Mouse (Mus musculus): ENCODE measurements around the gene Zbp1. TPM values are rescaled to one million over a fixed set of nuclear protein-coding genes. Genes with fewer than 3 reads are reported as not detected.
A peak's percentile ranks its signal among the peaks of the same experiment; 100 is the strongest.

Gene Zbp1
- polyA plus RNA-seq, 1 experiment from 2014 or later, result not detected

GRCm38 (mm10) chr2:173164358-173164757 is 54.4 kb downstream of the Zbp1 start:
- 58% methylated on average over 2 of the region's 2 CpGs for WGBS
- Histone ChIP-seq H3K9ac (ENCODE audit: low read depth, low read length) (no peak overlapping the region), H3K27ac (ENCODE audit: low read depth, low read length) (no peak overlapping the region), H3K27me3 (ENCODE audit: control insufficient read depth, insufficient read depth, low read length) (peaks cover 27% of the 10 kb centered on the region), H3K4me1 (ENCODE audit: control insufficient read depth, insufficient read depth, low read length) (peaks cover 4% of the 10 kb centered on the region; the same call in 1 of the 2 replicates), H3K4me2 (replicated peaks; ENCODE audit: low read depth, low read length) (no peak overlapping the region), H3K4me3 (ENCODE audit: low read length) (no peak overlapping the region), H3K36me3 (ENCODE audit: control insufficient read depth, insufficient read depth, low read length) (no peaks in the 10 kb centered on the region), H3K9me3 (ENCODE audit: control insufficient read depth, low read length) (no peaks in the 10 kb centered on the region)
- ATAC-seq (ENCODE audit: low FRiP score, low TSS enrichment), result no peak

DNA sequence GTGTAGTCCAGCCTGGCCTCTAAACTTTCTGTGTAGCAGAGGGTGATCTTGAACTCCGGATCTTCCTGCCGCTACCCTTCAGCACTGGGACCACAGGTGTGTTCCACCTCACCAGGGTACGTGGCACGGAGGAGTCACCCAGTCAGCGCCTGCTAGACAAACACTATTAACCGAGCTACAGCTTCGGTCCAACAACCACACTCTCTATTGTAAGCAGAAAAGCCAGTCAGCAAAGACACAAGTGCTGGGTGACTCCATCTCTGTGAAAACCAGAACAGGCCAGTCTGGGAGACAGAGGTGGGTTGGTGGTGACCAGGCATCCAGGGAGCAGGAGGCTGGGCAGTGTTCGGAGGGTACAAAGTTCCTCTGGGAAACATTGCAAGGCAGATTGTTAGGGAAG is 55.3 kb downstream of the Zbp1 start:
- no peak for ATAC-seq (ENCODE audit: low FRiP score, low TSS enrichment)
- H3K36me3 ChIP-seq (ENCODE audit: control insufficient read depth, insufficient read depth, low read length), result no peaks in the 10 kb centered on the region
- no peak overlapping the region for H3K9ac ChIP-seq (ENCODE audit: low read depth, low read length)
- H3K9me3 ChIP-seq (ENCODE audit: control insufficient read depth, low read length), result no peaks in the 10 kb centered on the region
- WGBS, result 67% methylated on average over 8 of the region's 8 CpGs
- no peak overlapping the region for H3K4me2 ChIP-seq (replicated peaks; ENCODE audit: low read depth, low read length)
- H3K27ac ChIP-seq (ENCODE audit: low read depth, low read length), result no peak overlapping the region
- no peak overlapping the region for H3K4me3 ChIP-seq (ENCODE audit: low read length)
- H3K4me1 ChIP-seq (ENCODE audit: control insufficient read depth, insufficient read depth, low read length), result peaks cover 5% of the 10 kb centered on the region; the same call in 1 of the 2 replicates
- peaks cover 18% of the 10 kb centered on the region for H3K27me3 ChIP-seq (ENCODE audit: control insufficient read depth, insufficient read depth, low read length)

GRCm38 (mm10) chr2:173159354-173160311 is 59.1 kb downstream of the Zbp1 start:
- peak; percentile 74 for ATAC-seq (ENCODE audit: low FRiP score, low TSS enrichment)
- Histone ChIP-seq H3K4me1 (ENCODE audit: control insufficient read depth, insufficient read depth, low read length) (peaks cover 15% of the 10 kb centered on the region), H3K4me2 (replicated peaks; ENCODE audit: low read depth, low read length) (peak overlapping the region; percentile 6; the same call in 1 of the 2 replicates), H3K36me3 (ENCODE audit: control insufficient read depth, insufficient read depth, low read length) (no peaks in the 10 kb centered on the region), H3K9ac (ENCODE audit: low read depth, low read length) (no peak overlapping the region), H3K9me3 (ENCODE audit: control insufficient read depth, low read length) (no peaks in the 10 kb centered on the region), H3K27me3 (ENCODE audit: control insufficient read depth, insufficient read depth, low read length) (0 out of 2 replicates have a peak, but pooled peaks cover under 1% of the 10 kb centered on the region), H3K4me3 (ENCODE audit: low read length) (no peak overlapping the region), H3K27ac (ENCODE audit: low read depth, low read length) (peak overlapping the region; percentile 30; the same call in 1 of the 2 replicates)
- WGBS, result 25% methylated on average over 24 of the region's 24 CpGs

GRCm38 (mm10) chr2:173158390-173159055 is 60.2 kb downstream of the Zbp1 start:
- no peak overlapping the region for H3K27ac ChIP-seq (ENCODE audit: low read depth, low read length)
- ATAC-seq (ENCODE audit: low FRiP score, low TSS enrichment), result no peak
- no peaks in the 10 kb centered on the region for H3K27me3 ChIP-seq (ENCODE audit: control insufficient read depth, insufficient read depth, low read length)
- 84% methylated on average over 19 of the region's 19 CpGs for WGBS
- H3K9me3 ChIP-seq (ENCODE audit: control insufficient read depth, low read length), result no peaks in the 10 kb centered on the region
- H3K36me3 ChIP-seq (ENCODE audit: control insufficient read depth, insufficient read depth, low read length), result no peaks in the 10 kb centered on the region
- no peak overlapping the region for H3K4me2 ChIP-seq (replicated peaks; ENCODE audit: low read depth, low read length)
- H3K4me3 ChIP-seq (ENCODE audit: low read length), result no peak overlapping the region
- H3K4me1 ChIP-seq (ENCODE audit: control insufficient read depth, insufficient read depth, low read length), result peaks cover 15% of the 10 kb centered on the region
- no peak overlapping the region for H3K9ac ChIP-seq (ENCODE audit: low read depth, low read length)

GRCm38 (mm10) chr2:173157871-173158270 is 60.9 kb downstream of the Zbp1 start:
- H3K9me3 ChIP-seq (ENCODE audit: control insufficient read depth, low read length), result no peaks in the 10 kb centered on the region
- no peak overlapping the region for H3K27ac ChIP-seq (ENCODE audit: low read depth, low read length)
- no peak overlapping the region for H3K4me3 ChIP-seq (ENCODE audit: low read length)
- no peaks in the 10 kb centered on the region for H3K27me3 ChIP-seq (ENCODE audit: control insufficient read depth, insufficient read depth, low read length)
- ATAC-seq (ENCODE audit: low FRiP score, low TSS enrichment), result no peak
- H3K4me2 ChIP-seq (replicated peaks; ENCODE audit: low read depth, low read length), result no peak overlapping the region
- WGBS, result 87% methylated on average over 4 of the region's 4 CpGs
- H3K4me1 ChIP-seq (ENCODE audit: control insufficient read depth, insufficient read depth, low read length), result peaks cover 19% of the 10 kb centered on the region
- H3K9ac ChIP-seq (ENCODE audit: low read depth, low read length), result no peak overlapping the region
- no peaks in the 10 kb centered on the region for H3K36me3 ChIP-seq (ENCODE audit: control insufficient read depth, insufficient read depth, low read length)

DNA sequence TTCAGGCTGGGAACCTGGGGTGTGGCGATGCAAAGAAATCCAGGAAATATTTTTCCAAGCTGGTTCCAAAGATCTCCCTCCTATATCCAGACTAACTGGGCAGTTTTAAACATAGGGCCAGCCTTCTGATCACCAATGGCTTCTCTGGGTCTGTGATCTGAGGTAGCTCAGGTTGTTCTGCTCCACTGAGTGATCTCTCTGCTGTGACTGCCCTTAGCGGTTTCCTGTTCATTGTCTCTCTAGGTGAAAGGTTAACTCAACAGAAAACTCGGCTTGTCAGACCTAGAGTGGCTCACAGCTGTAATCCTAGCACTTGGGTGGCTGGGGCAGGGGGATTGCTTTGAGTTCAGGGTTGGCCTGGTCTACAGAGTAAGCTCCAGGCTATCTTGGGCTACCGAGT is 61.3 kb downstream of the Zbp1 start:
- no peaks in the 10 kb centered on the region for H3K36me3 ChIP-seq (ENCODE audit: control insufficient read depth, insufficient read depth, low read length)
- H3K9me3 ChIP-seq (ENCODE audit: control insufficient read depth, low read length), result no peaks in the 10 kb centered on the region
- no peak overlapping the region for H3K9ac ChIP-seq (ENCODE audit: low read depth, low read length)
- peaks cover 20% of the 10 kb centered on the region for H3K4me1 ChIP-seq (ENCODE audit: control insufficient read depth, insufficient read depth, low read length)
- H3K4me2 ChIP-seq (replicated peaks; ENCODE audit: low read depth, low read length), result no peak overlapping the region
- no peaks in the 10 kb centered on the region for H3K27me3 ChIP-seq (ENCODE audit: control insufficient read depth, insufficient read depth, low read length)
- no peak overlapping the region for H3K4me3 ChIP-seq (ENCODE audit: low read length)
- WGBS, result 41% methylated on average over 4 of the region's 4 CpGs
- H3K27ac ChIP-seq (ENCODE audit: low read depth, low read length), result no peak overlapping the region
- ATAC-seq (ENCODE audit: low FRiP score, low TSS enrichment), result 0 out of 2 replicates have a peak, but pooled peaks have one; percentile 28

DNA sequence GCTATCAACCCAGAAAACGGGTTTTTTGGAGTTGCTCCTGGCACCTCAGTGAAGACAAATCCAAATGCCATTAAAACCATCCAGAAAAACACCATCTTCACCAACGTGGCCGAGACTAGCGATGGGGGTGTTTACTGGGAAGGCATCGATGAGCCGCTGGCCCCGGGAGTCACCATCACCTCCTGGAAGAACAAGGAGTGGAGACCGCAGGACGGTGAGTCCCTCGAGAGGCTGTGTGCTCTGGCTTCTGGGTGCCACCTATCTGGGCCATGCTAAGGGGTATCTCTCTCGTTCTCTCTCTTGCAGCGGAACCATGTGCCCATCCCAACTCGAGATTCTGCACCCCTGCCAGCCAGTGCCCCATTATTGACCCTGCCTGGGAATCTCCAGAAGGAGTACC is 61.8 kb downstream of the Zbp1 start:
- WGBS, result 87% methylated on average over 13 of the region's 13 CpGs
- no peak overlapping the region for H3K4me3 ChIP-seq (ENCODE audit: low read length)
- H3K4me1 ChIP-seq (ENCODE audit: control insufficient read depth, insufficient read depth, low read length), result peaks cover 22% of the 10 kb centered on the region
- no peaks in the 10 kb centered on the region for H3K27me3 ChIP-seq (ENCODE audit: control insufficient read depth, insufficient read depth, low read length)
- H3K36me3 ChIP-seq (ENCODE audit: control insufficient read depth, insufficient read depth, low read length), result no peaks in the 10 kb centered on the region
- H3K9ac ChIP-seq (ENCODE audit: low read depth, low read length), result no peak overlapping the region
- H3K9me3 ChIP-seq (ENCODE audit: control insufficient read depth, low read length), result no peaks in the 10 kb centered on the region
- H3K4me2 ChIP-seq (replicated peaks; ENCODE audit: low read depth, low read length), result no peak overlapping the region
- no peak for ATAC-seq (ENCODE audit: low FRiP score, low TSS enrichment)
- no peak overlapping the region for H3K27ac ChIP-seq (ENCODE audit: low read depth, low read length)

Data from kidney, embryonic 14.5 days (tissue).